Mouse (Mus musculus): ENCODE results near the gene Ptgir. TPM values are rescaled to one million over a fixed set of nuclear protein-coding genes. Genes with fewer than 3 reads are reported as not detected.

Ptgir gene
- polyA plus RNA-seq, 1 experiment from 2014 or later, result 1.1 TPM

- Histone ChIP-seq H3K4me1 (peaks cover 62% of the 10 kb centered on the region), H3K9me3 (replicated peaks) (no peaks in the 10 kb centered on the region), H3K4me2 (no peak overlapping the region), H3K36me3 (peaks cover 57% of the 10 kb centered on the region), H3K9ac (replicated peaks) (no peak overlapping the region), H3K27ac (replicated peaks) (no peak overlapping the region; the same call in 1 of the 2 replicates), H3K27me3 (replicated peaks) (no peaks in the 10 kb centered on the region), H3K4me3 (replicated peaks) (no peak overlapping the region)
- 60% methylated on average over 11 of the region's 11 CpGs for WGBS
- no peak for ATAC-seq (ENCODE audit: low FRiP score)
Measured at GRCm38 (mm10) chr7:16917447-16917846, 11.2 kb downstream of the Ptgir start.

- Histone ChIP-seq H3K4me1 (peaks cover 66% of the 10 kb centered on the region), H3K4me3 (replicated peaks) (no peak overlapping the region), H3K9ac (replicated peaks) (no peak overlapping the region; the same call in 1 of the 2 replicates), H3K27me3 (replicated peaks) (no peaks in the 10 kb centered on the region), H3K27ac (replicated peaks) (no peak overlapping the region), H3K9me3 (replicated peaks) (no peaks in the 10 kb centered on the region), H3K4me2 (no peak overlapping the region), H3K36me3 (peaks cover 57% of the 10 kb centered on the region)
- 55% methylated on average over 9 of the region's 9 CpGs for WGBS
- no peak for ATAC-seq (ENCODE audit: low FRiP score)
Measured at GRCm38 (mm10) chr7:16918014-16918413, 11.7 kb downstream of the Ptgir start.

GRCm38 (mm10) chr7:16918670-16919069 is 12.4 kb downstream of the Ptgir start:
- H3K36me3 ChIP-seq, result peaks cover 55% of the 10 kb centered on the region
- H3K4me3 ChIP-seq (replicated peaks), result no peak overlapping the region
- WGBS, result 67% methylated on average over 3 of the region's 3 CpGs
- H3K27me3 ChIP-seq (replicated peaks), result no peaks in the 10 kb centered on the region
- no peak overlapping the region for H3K4me2 ChIP-seq
- no peaks in the 10 kb centered on the region for H3K9me3 ChIP-seq (replicated peaks)
- ATAC-seq (ENCODE audit: low FRiP score), result no peak
- H3K27ac ChIP-seq (replicated peaks), result no peak overlapping the region
- peaks cover 65% of the 10 kb centered on the region for H3K4me1 ChIP-seq
- no peak overlapping the region; the same call in 1 of the 2 replicates for H3K9ac ChIP-seq (replicated peaks)

GRCm38 (mm10) chr7:16919395-16920149 is 13.3 kb downstream of the Ptgir start:
- H3K4me1 ChIP-seq, result peaks cover 62% of the 10 kb centered on the region
- no peaks in the 10 kb centered on the region for H3K27me3 ChIP-seq (replicated peaks)
- ATAC-seq (ENCODE audit: low FRiP score), result no peak
- no peaks in the 10 kb centered on the region for H3K9me3 ChIP-seq (replicated peaks)
- peak overlapping the region; percentile 8 for H3K4me3 ChIP-seq (replicated peaks)
- H3K27ac ChIP-seq (replicated peaks), result peak overlapping the region; percentile 11; the same call in 1 of the 2 replicates
- 85% methylated on average over 13 of the region's 13 CpGs for WGBS
- peaks cover 48% of the 10 kb centered on the region for H3K36me3 ChIP-seq
- H3K9ac ChIP-seq (replicated peaks), result peak overlapping the region; percentile 34; the same call in 1 of the 2 replicates
- peak overlapping the region; percentile 80 for H3K4me2 ChIP-seq

- peak overlapping the region; percentile 34; the same call in 1 of the 2 replicates for H3K9ac ChIP-seq (replicated peaks)
- no peak for ATAC-seq (ENCODE audit: low FRiP score)
- peaks cover 65% of the 10 kb centered on the region for H3K4me1 ChIP-seq
- no peaks in the 10 kb centered on the region for H3K9me3 ChIP-seq (replicated peaks)
- no peaks in the 10 kb centered on the region for H3K27me3 ChIP-seq (replicated peaks)
- WGBS, result 78% methylated on average over 7 of the region's 7 CpGs
- peak overlapping the region; percentile 11; the same call in 1 of the 2 replicates for H3K27ac ChIP-seq (replicated peaks)
- H3K4me2 ChIP-seq, result peak overlapping the region; percentile 80
- peak overlapping the region; percentile 8 for H3K4me3 ChIP-seq (replicated peaks)
- peaks cover 42% of the 10 kb centered on the region for H3K36me3 ChIP-seq
Measured at GRCm38 (mm10) chr7:16920150-16920579, 13.9 kb downstream of the Ptgir start.

GRCm38 (mm10) chr7:16920818-16921791 is 14.8 kb downstream of the Ptgir start:
- peaks cover 65% of the 10 kb centered on the region for H3K4me1 ChIP-seq
- H3K27me3 ChIP-seq (replicated peaks), result no peaks in the 10 kb centered on the region
- 44% methylated on average over 21 of the region's 21 CpGs for WGBS

GRCm38 (mm10) chr7:16921881-16922335 is 15.6 kb downstream of the Ptgir start:
- Histone ChIP-seq H3K27ac (replicated peaks) (peak overlapping the region; percentile 99), H3K27me3 (replicated peaks) (no peaks in the 10 kb centered on the region), H3K9me3 (replicated peaks) (no peaks in the 10 kb centered on the region), H3K36me3 (peaks cover 26% of the 10 kb centered on the region), H3K4me3 (replicated peaks) (peak overlapping the region; percentile 86), H3K4me1 (peaks cover 64% of the 10 kb centered on the region), H3K9ac (replicated peaks) (peak overlapping the region; percentile 88), H3K4me2 (peak overlapping the region; percentile 80)
- 33% methylated on average over 6 of the region's 6 CpGs for WGBS
- no peak for ATAC-seq (ENCODE audit: low FRiP score)

More at GRCm38 (mm10) chr7:16920818-16921791, 14.8 kb downstream of the Ptgir start:
- Histone ChIP-seq H3K9ac (replicated peaks) (peak overlapping the region; percentile 88), H3K27ac (replicated peaks) (peak overlapping the region; percentile 99), H3K4me2 (peak overlapping the region; percentile 80), H3K9me3 (replicated peaks) (no peaks in the 10 kb centered on the region), H3K36me3 (peaks cover 34% of the 10 kb centered on the region), H3K4me3 (replicated peaks) (peak overlapping the region; percentile 86)
- ATAC-seq (ENCODE audit: low FRiP score), result no peak

- peaks cover 20% of the 10 kb centered on the region for H3K36me3 ChIP-seq
- H3K9ac ChIP-seq (replicated peaks), result peak overlapping the region; percentile 88
- peak overlapping the region; percentile 80 for H3K4me2 ChIP-seq
- 30% methylated on average over 10 of the region's 10 CpGs for WGBS
- 0 out of 2 replicates have a peak, but pooled peaks have one; percentile 1 for ATAC-seq (ENCODE audit: low FRiP score)
- no peaks in the 10 kb centered on the region for H3K27me3 ChIP-seq (replicated peaks)
- peak overlapping the region; percentile 86 for H3K4me3 ChIP-seq (replicated peaks)
- H3K27ac ChIP-seq (replicated peaks), result peak overlapping the region; percentile 99
- H3K9me3 ChIP-seq (replicated peaks), result no peaks in the 10 kb centered on the region
- H3K4me1 ChIP-seq, result peaks cover 58% of the 10 kb centered on the region
Measured at GRCm38 (mm10) chr7:16922360-16922973, 16.2 kb downstream of the Ptgir start.

GRCm38 (mm10) chr7:16923283-16924036 is 17.2 kb downstream of the Ptgir start:
- H3K9me3 ChIP-seq (replicated peaks), result no peaks in the 10 kb centered on the region
- peak overlapping the region; percentile 86 for H3K4me3 ChIP-seq (replicated peaks)
- WGBS, result under 1% methylated on average over 55 of the region's 57 CpGs
- ATAC-seq (ENCODE audit: low FRiP score), result peak; percentile 11
- H3K4me1 ChIP-seq, result peaks cover 48% of the 10 kb centered on the region
- peaks cover 10% of the 10 kb centered on the region for H3K36me3 ChIP-seq
- H3K27ac ChIP-seq (replicated peaks), result peak overlapping the region; percentile 99
- H3K4me2 ChIP-seq, result peak overlapping the region; percentile 80
- H3K9ac ChIP-seq (replicated peaks), result peak overlapping the region; percentile 88
- H3K27me3 ChIP-seq (replicated peaks), result no peaks in the 10 kb centered on the region

- peak; percentile 91 for ATAC-seq (ENCODE audit: low FRiP score)
- peaks cover 41% of the 10 kb centered on the region for H3K4me1 ChIP-seq
- H3K9me3 ChIP-seq (replicated peaks), result no peaks in the 10 kb centered on the region
- peak within 1 kb of the TSS; percentile 80 for H3K4me2 ChIP-seq
- H3K36me3 ChIP-seq, result peaks cover 4% of the 10 kb centered on the region; the same call in 1 of the 2 replicates
- 1% methylated on average over 63 of the region's 64 CpGs for WGBS
- peak within 1 kb of the TSS; percentile 88 for H3K9ac ChIP-seq (replicated peaks)
- no peaks in the 10 kb centered on the region for H3K27me3 ChIP-seq (replicated peaks)
- H3K27ac ChIP-seq (replicated peaks), result peak within 1 kb of the TSS; percentile 99
- peak within 1 kb of the TSS; percentile 86 for H3K4me3 ChIP-seq (replicated peaks)
Measured at GRCm38 (mm10) chr7:16924037-16924834, 17.9 kb downstream of the Ptgir start, which contains the start of gene Calm3. TSS of gene Calm3 (minus strand) at chr7:16924114.
